Mouse (Mus musculus) heart, embryonic 12.5 days (tissue): ENCODE measurements around the gene Ngrn. TPM values are rescaled to one million over a fixed set of nuclear protein-coding genes. Genes with fewer than 3 reads are reported as not detected.

Experiments
- ATAC-seq: fragments of 200-750 bp; cut with Nextera tagmentation; 2 replicates; pipeline ENCODE4 v1.8.0; 2017; ENCODE audit warnings: moderate TSS enrichment, moderate library complexity; ENCODE audit not compliant: insufficient number of reproducible peaks, low FRiP score
- H3K27ac ChIP-seq: fragments of 300-500 bp; sonication (generic); 2 replicates; pipeline ENCODE4 v1.5.1; 2016; ENCODE audit warnings: mild to moderate bottlenecking, moderate library complexity; ENCODE audit not compliant: poor library complexity, severe bottlenecking
- H3K27me3 ChIP-seq: fragments of 300-500 bp; sonication (generic); replicated peaks from 2 replicates; pipeline ENCODE4 v1.6.1; 2016; ENCODE audit warnings: mild to moderate bottlenecking, moderate library complexity
- H3K36me3 ChIP-seq: fragments of 300-500 bp; sonication (generic); 2 replicates; pipeline ENCODE4 v1.6.1; 2016; ENCODE audit warnings: mild to moderate bottlenecking, moderate library complexity
- H3K4me1 ChIP-seq: fragments of 300-500 bp; sonication (generic); replicated peaks from 2 replicates; pipeline ENCODE4 v1.6.1; 2016; ENCODE audit warnings: mild to moderate bottlenecking
- H3K4me2 ChIP-seq: fragments of 300-500 bp; sonication (generic); 2 replicates; pipeline ENCODE4 v1.6.1; 2016; ENCODE audit warnings: mild to moderate bottlenecking, moderate library complexity
- H3K4me3 ChIP-seq: fragments of 300-500 bp; sonication (generic); 2 replicates; pipeline ENCODE4 v1.5.1; 2016; ENCODE audit warnings: mild to moderate bottlenecking
- H3K9ac ChIP-seq: fragments of 300-500 bp; sonication (generic); 2 replicates; pipeline ENCODE4 v1.6.1; 2016; ENCODE audit warnings: mild to moderate bottlenecking, moderate library complexity
- H3K9me3 ChIP-seq: fragments of 300-500 bp; sonication (generic); replicated peaks from 2 replicates; pipeline ENCODE4 v1.6.1; 2016; ENCODE audit warnings: mild to moderate bottlenecking, moderate library complexity
- WGBS: fragments of 180-500 bp; shearing (Covaris S2); methylation state at CpG from one replicate; pipeline ENCODE4 v1.1.7; 2016; 5-methylcytosine and 5-hydroxymethylcytosine counted together
- polyA plus RNA-seq: library from polyadenylated mRNA; unstranded; fragments of >200 nt; fragmentation: Nextera tagmentation; extraction: Ambion mirVana; gene quantifications from 2 replicates; pipeline ENCODE4 v1.2.1, GENCODE M21; 2016

Gene Ngrn
- polyA plus RNA-seq, 1 experiment from 2014 or later, result 43.4 TPM

DNA sequence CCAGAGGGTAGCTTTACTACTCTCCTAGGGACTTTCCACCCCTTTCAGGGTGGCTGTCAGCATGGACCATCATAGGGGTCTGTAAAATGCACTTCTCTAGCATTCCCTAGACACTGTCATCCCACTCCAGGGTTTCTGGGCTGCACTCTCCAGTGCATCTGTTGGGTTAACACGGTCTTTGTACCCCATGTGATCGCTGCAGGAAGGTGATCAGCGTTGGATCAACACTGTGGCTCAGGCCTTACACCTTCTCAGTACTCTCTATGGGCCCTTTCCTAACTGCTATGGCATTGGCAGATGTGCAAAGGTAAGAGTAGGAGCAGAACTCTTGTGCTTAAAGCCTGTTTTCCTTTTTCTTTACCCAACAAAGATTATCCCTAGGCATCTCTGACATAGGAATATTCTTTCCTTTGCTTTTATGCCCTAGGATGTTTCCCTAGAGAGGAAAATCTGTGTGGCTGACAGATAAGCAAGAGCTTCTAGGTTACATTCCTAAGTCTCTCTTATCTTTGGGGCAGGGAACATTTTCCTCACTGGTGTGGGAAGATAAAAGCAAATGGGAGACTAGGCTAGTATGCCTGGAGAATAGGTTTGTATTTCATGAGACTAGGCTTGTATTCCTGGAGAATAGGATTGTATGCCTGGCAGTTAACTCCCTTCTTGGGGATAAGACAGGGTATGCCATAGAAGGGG is 22.4 kb downstream of the Ngrn start:
- Histone ChIP-seq H3K4me1 (peaks cover 4% of the 10 kb centered on the region; the same call in 1 of the 2 replicates), H3K27me3 (no peaks in the 10 kb centered on the region), H3K36me3 (peaks cover 76% of the 10 kb centered on the region), H3K9ac (0 out of 2 replicates have a peak overlapping the region, but pooled peaks have one; percentile 25), H3K4me3 (no peak overlapping the region), H3K9me3 (no peaks in the 10 kb centered on the region), H3K27ac (peak overlapping the region; percentile 56), H3K4me2 (no peak overlapping the region)
- ATAC-seq, result peak; percentile 25; the same call in 1 of the 2 replicates
- WGBS, result 53% methylated on average over 3 of the region's 3 CpGs

DNA sequence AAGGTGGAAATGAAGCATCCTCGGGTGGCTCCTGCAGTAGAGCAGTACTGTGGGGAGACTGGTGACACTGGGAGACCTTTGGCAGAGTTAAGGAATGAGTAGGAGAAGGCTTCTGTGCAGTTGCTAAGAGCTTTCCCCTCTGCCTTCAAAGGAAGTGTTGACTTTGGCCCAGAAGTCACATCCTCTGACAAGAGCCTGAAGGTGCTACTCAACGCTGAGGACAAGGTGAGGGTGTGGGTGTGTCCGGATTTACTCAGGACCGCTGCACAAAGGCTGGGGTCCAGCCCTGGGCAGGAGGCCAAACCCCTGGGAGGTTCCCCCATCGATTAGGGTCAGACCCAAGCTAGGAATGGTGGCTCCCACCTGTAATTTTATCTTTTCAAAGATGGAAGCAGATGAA is 23.4 kb downstream of the Ngrn start:
- WGBS, result 74% methylated on average over 5 of the region's 5 CpGs
- Histone ChIP-seq H3K9me3 (no peaks in the 10 kb centered on the region), H3K9ac (no peak overlapping the region), H3K36me3 (peaks cover 73% of the 10 kb centered on the region), H3K27me3 (no peaks in the 10 kb centered on the region), H3K4me2 (no peak overlapping the region), H3K4me1 (peaks cover 4% of the 10 kb centered on the region; the same call in 1 of the 2 replicates), H3K27ac (no peak overlapping the region), H3K4me3 (no peak overlapping the region)
- no peak for ATAC-seq

DNA sequence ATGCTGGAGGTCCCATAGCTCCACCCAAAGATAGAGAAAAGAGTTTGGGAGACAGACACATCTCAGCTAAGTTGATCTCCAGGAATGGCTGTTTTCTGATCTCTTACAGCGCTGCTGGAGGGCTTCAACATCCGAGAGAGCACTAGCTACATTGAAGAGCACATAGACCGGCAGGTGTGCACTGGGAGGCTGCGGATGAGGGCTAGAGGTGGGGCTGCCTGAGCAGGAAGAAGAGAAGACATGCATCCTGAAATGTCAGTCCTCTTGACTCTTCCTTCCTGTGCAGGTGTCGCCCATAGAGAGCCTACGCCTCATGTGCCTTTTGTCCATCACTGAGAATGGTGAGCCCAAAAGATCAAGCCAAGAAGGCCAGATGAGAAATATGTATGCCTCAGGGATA is 24.7 kb downstream of the Ngrn start:
- Histone ChIP-seq H3K4me2 (no peak overlapping the region), H3K4me1 (peaks cover 4% of the 10 kb centered on the region; the same call in 1 of the 2 replicates), H3K27me3 (no peaks in the 10 kb centered on the region), H3K9ac (no peak overlapping the region), H3K4me3 (no peak overlapping the region), H3K27ac (no peak overlapping the region), H3K36me3 (peaks cover 73% of the 10 kb centered on the region), H3K9me3 (no peaks in the 10 kb centered on the region; the same call in 1 of the 2 replicates)
- WGBS, result 90% methylated on average over 6 of the region's 6 CpGs
- no peak for ATAC-seq

DNA sequence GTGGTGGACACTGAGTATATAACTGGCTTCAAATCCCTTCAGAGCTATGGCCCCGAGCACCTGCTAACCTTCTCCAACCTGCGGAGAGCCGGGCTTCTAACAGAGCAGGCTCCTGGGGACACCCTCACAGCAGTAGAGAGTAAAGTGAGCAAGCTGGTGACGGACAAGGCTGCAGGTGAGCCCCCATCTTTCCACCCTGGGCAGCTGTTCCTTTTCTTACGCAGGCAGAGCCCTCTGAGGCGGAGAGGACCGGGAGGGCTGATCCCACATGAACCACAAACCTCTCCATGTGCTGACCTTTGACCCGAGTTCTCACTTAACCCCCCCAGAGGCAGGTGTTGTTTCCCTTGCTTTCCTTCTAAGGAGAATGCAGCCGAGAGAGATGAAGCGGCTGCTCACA is 26.7 kb downstream of the Ngrn start:
- Histone ChIP-seq H3K9me3 (no peaks in the 10 kb centered on the region; the same call in 1 of the 2 replicates), H3K27me3 (no peaks in the 10 kb centered on the region), H3K27ac (no peak overlapping the region), H3K4me3 (no peak overlapping the region), H3K9ac (no peak overlapping the region), H3K4me2 (no peak overlapping the region), H3K36me3 (peaks cover 79% of the 10 kb centered on the region), H3K4me1 (peaks cover 4% of the 10 kb centered on the region; the same call in 1 of the 2 replicates)
- ATAC-seq, result no peak
- 84% methylated on average over 10 of the region's 10 CpGs for WGBS

DNA sequence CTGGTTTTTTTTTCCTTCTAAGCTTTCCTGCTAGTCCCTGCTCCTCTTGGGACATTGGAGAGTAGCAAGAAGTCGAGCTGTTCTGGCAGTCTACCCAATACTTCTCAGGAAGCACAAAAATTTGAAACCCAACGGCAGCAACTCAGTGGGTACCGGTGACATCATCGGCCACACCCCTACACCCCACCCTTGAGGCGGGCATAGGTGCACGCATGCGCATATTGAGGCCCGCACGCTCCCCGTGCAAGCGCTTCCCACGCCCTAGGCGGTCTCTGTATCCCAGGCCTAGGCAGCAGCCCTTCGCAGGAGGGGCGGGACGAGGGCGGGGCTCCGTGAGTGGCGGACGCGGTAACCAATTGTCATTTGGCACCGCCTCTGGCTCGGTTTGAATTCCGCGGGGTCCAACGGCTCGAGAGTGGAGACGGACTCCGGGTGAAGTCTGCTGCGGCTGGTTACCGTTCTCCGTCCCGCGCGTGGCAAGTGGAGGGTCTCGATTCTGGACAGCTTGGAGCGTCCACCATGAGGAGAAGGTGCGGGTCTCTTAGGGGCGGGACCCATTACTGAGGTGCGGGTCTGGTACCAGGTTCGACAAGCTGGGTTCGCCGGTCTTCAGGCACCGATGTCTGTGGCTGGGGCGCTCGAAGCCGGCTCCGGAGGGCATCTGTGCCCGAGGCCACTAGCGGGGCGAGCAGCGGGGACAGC is 33.2 kb downstream of the Ngrn start, which contains the start of gene Prc1:
TSS of gene Prc1 (plus strand) at position 389 of the 702 bp plus-strand sequence.
- peak within 1 kb of the TSS; percentile 83 for H3K27ac ChIP-seq
- peaks cover 28% of the 10 kb centered on the region for H3K36me3 ChIP-seq
- H3K9me3 ChIP-seq, result no peaks in the 10 kb centered on the region; the same call in 1 of the 2 replicates
- no peaks in the 10 kb centered on the region for H3K27me3 ChIP-seq
- H3K9ac ChIP-seq, result peak within 1 kb of the TSS; percentile 87
- peaks cover 19% of the 10 kb centered on the region for H3K4me1 ChIP-seq
- ATAC-seq, result peak; percentile 99
- WGBS, result under 1% methylated on average over 52 of the region's 52 CpGs
- H3K4me2 ChIP-seq, result peak within 1 kb of the TSS; percentile 79
- peak within 1 kb of the TSS; percentile 93 for H3K4me3 ChIP-seq

DNA sequence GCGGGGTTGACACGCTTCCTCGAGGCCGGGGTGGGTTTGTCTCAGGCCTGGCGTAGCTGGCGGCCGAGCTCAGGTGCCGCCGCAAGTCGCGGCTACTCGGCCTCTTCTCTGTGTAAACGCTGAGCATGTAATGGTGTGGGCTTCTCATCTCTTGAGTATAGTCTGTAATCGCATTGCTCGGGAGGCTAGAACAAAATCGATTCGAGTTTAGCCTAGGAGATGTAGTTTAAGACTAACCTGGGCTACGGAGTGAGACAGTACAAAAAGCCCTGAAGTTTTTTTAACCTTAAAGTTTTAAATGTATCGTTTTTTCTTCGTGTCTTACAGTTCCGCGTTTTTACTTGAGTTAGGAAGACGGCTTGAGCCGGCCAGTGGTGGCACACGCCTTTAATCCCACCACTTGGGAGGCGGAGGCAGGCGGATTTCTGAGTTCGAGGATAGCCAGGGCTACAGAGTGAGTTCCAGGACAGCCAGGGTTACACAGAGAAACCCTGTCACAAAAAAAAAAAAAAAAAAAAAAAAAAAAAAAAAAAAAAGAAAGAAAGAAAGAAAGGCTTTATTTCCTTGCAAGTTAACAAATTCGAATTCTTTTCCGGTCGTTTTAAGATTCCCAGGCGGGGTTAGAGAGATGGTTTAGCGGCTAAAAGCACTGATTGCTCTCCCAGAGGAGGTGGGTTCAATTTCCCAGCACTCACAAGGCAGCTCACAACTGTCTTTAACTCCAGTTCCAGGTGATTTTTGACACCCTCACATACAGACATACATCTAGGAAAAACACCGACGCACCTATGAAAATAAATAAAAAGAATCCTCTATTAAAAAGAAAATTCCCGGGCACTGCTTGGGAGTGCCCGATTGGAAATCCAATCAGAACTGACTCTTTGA is 34.0 kb downstream of the Ngrn start:
- Histone ChIP-seq H3K4me3 (peak overlapping the region; percentile 93), H3K9ac (peak overlapping the region; percentile 87), H3K4me1 (peaks cover 19% of the 10 kb centered on the region), H3K36me3 (peaks cover 32% of the 10 kb centered on the region), H3K27ac (peak overlapping the region; percentile 83), H3K4me2 (peak overlapping the region; percentile 79), H3K27me3 (no peaks in the 10 kb centered on the region), H3K9me3 (no peaks in the 10 kb centered on the region; the same call in 1 of the 2 replicates)
- WGBS, result 8% methylated on average over 37 of the region's 37 CpGs
- peak; percentile 67 for ATAC-seq

DNA sequence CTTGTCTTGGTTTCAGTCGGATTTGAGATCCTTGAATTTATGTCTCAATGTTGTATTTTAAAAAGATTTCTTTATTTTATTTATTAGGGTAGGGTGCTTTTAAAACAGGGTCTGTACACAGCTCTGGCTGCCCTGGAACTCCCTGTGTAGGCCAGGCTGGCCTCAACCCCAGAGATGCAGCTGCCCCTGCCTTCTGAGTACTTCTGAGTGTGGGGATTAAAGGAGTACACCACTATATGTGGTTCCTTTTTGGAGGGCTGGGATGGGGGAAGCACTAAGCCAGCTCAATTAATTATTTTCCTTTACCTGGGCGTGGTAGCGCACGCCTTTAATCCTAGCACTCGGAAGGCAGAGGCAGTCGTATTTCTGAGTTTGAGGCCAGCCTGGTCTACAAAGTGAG is 35.4 kb downstream of the Ngrn start:
- H3K9me3 ChIP-seq, result no peaks in the 10 kb centered on the region
- H3K27ac ChIP-seq, result no peak overlapping the region
- no peak overlapping the region for H3K9ac ChIP-seq
- H3K4me1 ChIP-seq, result peaks cover 19% of the 10 kb centered on the region
- no peak for ATAC-seq
- H3K36me3 ChIP-seq, result peaks cover 29% of the 10 kb centered on the region
- H3K27me3 ChIP-seq, result no peaks in the 10 kb centered on the region
- H3K4me3 ChIP-seq, result 0 out of 2 replicates have a peak overlapping the region, but pooled peaks have one; percentile 12
- 92% methylated on average over 6 of the region's 6 CpGs for WGBS
- peak overlapping the region; percentile 42 for H3K4me2 ChIP-seq

DNA sequence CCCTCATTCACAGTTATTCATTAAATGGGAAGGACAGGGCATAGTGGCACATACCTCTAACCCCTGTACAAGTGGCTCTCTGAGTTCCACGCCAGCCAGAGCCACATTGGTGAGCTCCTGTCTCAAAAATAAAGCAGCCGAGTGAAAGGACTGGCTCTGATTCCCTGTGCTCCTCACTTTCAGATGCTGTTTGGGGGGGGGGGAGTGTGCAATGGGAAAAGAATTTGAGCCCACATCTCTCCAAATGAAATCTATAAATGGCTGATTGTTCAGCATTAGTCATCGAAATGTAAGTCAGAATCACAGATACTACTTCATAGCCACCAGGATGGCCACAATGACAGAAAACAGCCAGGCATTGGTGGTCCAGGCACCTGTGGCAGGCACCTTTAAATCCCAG is 36.0 kb downstream of the Ngrn start:
- Histone ChIP-seq H3K4me2 (0 out of 2 replicates have a peak overlapping the region, but pooled peaks have one; percentile 42), H3K9ac (no peak overlapping the region), H3K4me3 (no peak overlapping the region), H3K4me1 (peaks cover 19% of the 10 kb centered on the region), H3K27me3 (no peaks in the 10 kb centered on the region), H3K27ac (no peak overlapping the region), H3K36me3 (peaks cover 34% of the 10 kb centered on the region), H3K9me3 (no peaks in the 10 kb centered on the region)
- ATAC-seq, result no peak
- whole genome bisulfite sequencing, result 69% methylated on average over 3 of the region's 3 CpGs

DNA sequence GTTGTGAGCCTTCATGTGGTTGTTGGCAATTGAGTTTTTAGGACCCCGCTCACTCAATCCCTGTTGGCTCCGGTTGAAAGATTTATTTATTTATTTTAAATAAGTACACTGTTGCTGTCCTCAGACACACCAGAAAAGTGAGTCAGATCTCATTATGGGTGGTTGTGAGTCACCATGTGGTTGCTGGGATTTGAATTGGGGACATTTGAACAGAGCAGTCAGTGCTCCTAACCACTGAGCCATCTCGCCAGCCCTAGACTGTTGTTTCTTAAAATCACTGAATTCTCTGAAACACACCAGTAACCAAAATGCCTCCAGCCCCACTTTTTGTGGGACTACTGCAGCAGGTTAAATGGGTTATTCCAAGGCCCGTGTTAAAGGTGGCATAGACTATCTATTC is 37.7 kb downstream of the Ngrn start:
- Histone ChIP-seq H3K36me3 (peaks cover 47% of the 10 kb centered on the region), H3K9me3 (no peaks in the 10 kb centered on the region), H3K27me3 (no peaks in the 10 kb centered on the region), H3K4me3 (no peak overlapping the region), H3K9ac (no peak overlapping the region), H3K4me2 (no peak overlapping the region), H3K4me1 (peaks cover 19% of the 10 kb centered on the region), H3K27ac (no peak overlapping the region)
- no peak for ATAC-seq
- 94% methylated on average over 4 of the region's 4 CpGs for WGBS

DNA sequence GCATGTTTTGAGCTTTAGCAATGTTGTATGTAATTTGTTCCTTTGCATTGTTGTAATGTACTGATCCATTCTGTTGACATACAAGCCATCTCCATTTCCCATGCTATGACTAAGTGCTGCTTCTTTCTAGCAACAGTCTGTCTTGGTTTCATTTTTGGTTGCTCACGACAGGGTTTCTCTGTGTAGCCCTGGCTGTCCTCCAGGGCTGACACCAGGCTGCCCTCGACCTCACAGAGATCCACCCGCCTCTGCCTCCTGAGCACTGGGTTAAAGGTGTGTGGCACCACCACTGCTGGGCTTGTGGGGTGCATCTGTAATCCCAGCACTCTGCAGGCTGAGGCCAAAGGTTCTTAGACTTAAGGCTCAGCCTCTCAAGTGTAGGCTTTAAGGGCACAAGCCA is 38.6 kb downstream of the Ngrn start:
- H3K4me2 ChIP-seq, result no peak overlapping the region
- H3K27me3 ChIP-seq, result no peaks in the 10 kb centered on the region
- H3K27ac ChIP-seq, result no peak overlapping the region
- ATAC-seq, result no peak
- peaks cover 55% of the 10 kb centered on the region for H3K36me3 ChIP-seq
- no peak overlapping the region for H3K4me3 ChIP-seq
- H3K9ac ChIP-seq, result no peak overlapping the region
- no peaks in the 10 kb centered on the region for H3K9me3 ChIP-seq
- WGBS, result 93% methylated on average over 3 of the region's 3 CpGs
- peaks cover 19% of the 10 kb centered on the region for H3K4me1 ChIP-seq
